Mouse (Mus musculus) cerebellum, adult 9-11 months (tissue): Measurements from ENCODE around the gene Adamtsl5.

Experiments used
- DNase-seq: peaks from one replicate; pipeline ENCODE4 v3.0.0; 2022

Adamtsl5 gene

GRCm38 (mm10) chr10:80292251-80293146, 55.7 kb downstream of the Adamtsl5 start, which contains the start of gene Rps15:
TSS of gene Rps15 (plus strand) at chr10:80292453.
- DNase-seq, result peak; percentile 95
